Mouse (Mus musculus): ENCODE data around the gene D430041D05Rik.
A peak's percentile ranks its signal among the peaks of the same experiment; 100 is the strongest.

The D430041D05Rik gene

GRCm38 (mm10) chr2:104408351-104408750, 2.5 kb downstream of the D430041D05Rik start:
- no peak for DNase-seq (ENCODE audit: low spot score)

GRCm38 (mm10) chr2:104407913-104408312, 2.9 kb downstream of the D430041D05Rik start:
- DNase-seq (ENCODE audit: low spot score) = no peak

GRCm38 (mm10) chr2:104404036-104404435, 6.8 kb downstream of the D430041D05Rik start:
- no peak for DNase-seq (ENCODE audit: low spot score)

- no peak for DNase-seq (ENCODE audit: low spot score)
These were observed 12.0 kb downstream of the D430041D05Rik start for GRCm38 (mm10) chr2:104398651-104399290.

- no peak for DNase-seq (ENCODE audit: low spot score)
These were observed 14.9 kb downstream of the D430041D05Rik start for GRCm38 (mm10) chr2:104395961-104396360.

GRCm38 (mm10) chr2:104394769-104395168, 16.0 kb downstream of the D430041D05Rik start:
- DNase-seq (ENCODE audit: low spot score) = no peak

- no peak for DNase-seq (ENCODE audit: low spot score)
These were observed 18.0 kb downstream of the D430041D05Rik start for GRCm38 (mm10) chr2:104392700-104393312.

GRCm38 (mm10) chr2:104389231-104389630, 21.6 kb downstream of the D430041D05Rik start:
- DNase-seq (ENCODE audit: low spot score) = no peak

- no peak for DNase-seq (ENCODE audit: low spot score)
These were observed 24.9 kb downstream of the D430041D05Rik start for GRCm38 (mm10) chr2:104385941-104386340.

GRCm38 (mm10) chr2:104383589-104383988, 27.2 kb downstream of the D430041D05Rik start:
- DNase-seq (ENCODE audit: low spot score) = no peak

- DNase-seq (ENCODE audit: low spot score) = no peak
These were observed 28.0 kb downstream of the D430041D05Rik start for GRCm38 (mm10) chr2:104382813-104383212.

GRCm38 (mm10) chr2:104379304-104379703, 31.5 kb downstream of the D430041D05Rik start:
- no peak for DNase-seq (ENCODE audit: low spot score)

GRCm38 (mm10) chr2:104378791-104379190, 32.0 kb downstream of the D430041D05Rik start:
- DNase-seq (ENCODE audit: low spot score) = no peak

GRCm38 (mm10) chr2:104377990-104378389, 32.8 kb downstream of the D430041D05Rik start:
- DNase-seq (ENCODE audit: low spot score) = no peak

GRCm38 (mm10) chr2:104372156-104372555, 38.7 kb downstream of the D430041D05Rik start:
- DNase-seq (ENCODE audit: low spot score) = no peak

GRCm38 (mm10) chr2:104371606-104372130, 39.1 kb downstream of the D430041D05Rik start:
- no peak for DNase-seq (ENCODE audit: low spot score)

GRCm38 (mm10) chr2:104367836-104368298, 42.9 kb downstream of the D430041D05Rik start:
- no peak for DNase-seq (ENCODE audit: low spot score)

GRCm38 (mm10) chr2:104367291-104367690, 43.5 kb downstream of the D430041D05Rik start:
- DNase-seq (ENCODE audit: low spot score) = peak; percentile 13

GRCm38 (mm10) chr2:104359305-104359704, 51.5 kb downstream of the D430041D05Rik start:
- DNase-seq (ENCODE audit: low spot score) = no peak

- DNase-seq (ENCODE audit: low spot score) = no peak
These were observed 51.9 kb downstream of the D430041D05Rik start for GRCm38 (mm10) chr2:104358881-104359280.

GRCm38 (mm10) chr2:104356531-104356930, 54.3 kb downstream of the D430041D05Rik start:
- DNase-seq (ENCODE audit: low spot score) = no peak

- DNase-seq (ENCODE audit: low spot score) = no peak
These were observed 56.7 kb downstream of the D430041D05Rik start for GRCm38 (mm10) chr2:104354117-104354516.

- no peak for DNase-seq (ENCODE audit: low spot score)
These were observed 58.7 kb downstream of the D430041D05Rik start for GRCm38 (mm10) chr2:104352204-104352493.
